Mouse (Mus musculus): ENCODE data around the gene Pawr. TPM values are rescaled to one million over a fixed set of nuclear protein-coding genes. Genes with fewer than 3 reads are reported as not detected.

Gene Pawr
- polyA plus RNA-seq, 1 experiment = 3.9 TPM

- DNase-seq (ENCODE audit: extremely low spot score in 1 of 2, low spot score in 1 of 2) = no peak
These were observed 56.5 kb downstream of the Pawr start for GRCm38 (mm10) chr10:108388410-108388915.

GRCm38 (mm10) chr10:108389178-108389926 lies 57.4 kb downstream of the Pawr start:
- no peak for DNase-seq (ENCODE audit: extremely low spot score in 1 of 2, low spot score in 1 of 2)

GRCm38 (mm10) chr10:108389927-108390287 lies 58.0 kb downstream of the Pawr start:
- no peak for DNase-seq (ENCODE audit: extremely low spot score in 1 of 2, low spot score in 1 of 2)

GRCm38 (mm10) chr10:108391370-108391902 lies 59.5 kb downstream of the Pawr start:
- no peak for DNase-seq (ENCODE audit: extremely low spot score in 1 of 2, low spot score in 1 of 2)

- no peak for DNase-seq (ENCODE audit: extremely low spot score in 1 of 2, low spot score in 1 of 2)
These were observed 60.2 kb downstream of the Pawr start for GRCm38 (mm10) chr10:108392151-108392550.

- DNase-seq (ENCODE audit: extremely low spot score in 1 of 2, low spot score in 1 of 2) = no peak
These were observed 62.4 kb downstream of the Pawr start for GRCm38 (mm10) chr10:108394306-108394705.

- DNase-seq (ENCODE audit: extremely low spot score in 1 of 2, low spot score in 1 of 2) = no peak
These were observed 63.3 kb downstream of the Pawr start for GRCm38 (mm10) chr10:108395229-108395628.

GRCm38 (mm10) chr10:108395647-108396046 lies 63.7 kb downstream of the Pawr start:
- DNase-seq (ENCODE audit: extremely low spot score in 1 of 2, low spot score in 1 of 2) = peak in 1 of 2 experiments; percentile 41

GRCm38 (mm10) chr10:108402751-108403150 lies 70.8 kb downstream of the Pawr start:
- DNase-seq (ENCODE audit: extremely low spot score in 1 of 2, low spot score in 1 of 2) = no peak

GRCm38 (mm10) chr10:108403366-108403865 lies 71.5 kb downstream of the Pawr start:
- no peak for DNase-seq (ENCODE audit: extremely low spot score in 1 of 2, low spot score in 1 of 2)

- DNase-seq (ENCODE audit: extremely low spot score in 1 of 2, low spot score in 1 of 2) = no peak
These were observed 72.2 kb downstream of the Pawr start for GRCm38 (mm10) chr10:108404087-108404486.

- no peak for DNase-seq (ENCODE audit: extremely low spot score in 1 of 2, low spot score in 1 of 2)
These were observed 73.2 kb downstream of the Pawr start for GRCm38 (mm10) chr10:108405076-108405475.

- DNase-seq (ENCODE audit: extremely low spot score in 1 of 2, low spot score in 1 of 2) = no peak
These were observed 74.0 kb downstream of the Pawr start for GRCm38 (mm10) chr10:108405931-108406330.

GRCm38 (mm10) chr10:108406798-108407754 lies 75.2 kb downstream of the Pawr start:
- no peak for DNase-seq (ENCODE audit: extremely low spot score in 1 of 2, low spot score in 1 of 2)

- DNase-seq (ENCODE audit: extremely low spot score in 1 of 2, low spot score in 1 of 2) = no peak
These were observed 76.1 kb downstream of the Pawr start for GRCm38 (mm10) chr10:108408025-108408424.

- DNase-seq (ENCODE audit: extremely low spot score in 1 of 2, low spot score in 1 of 2) = no peak
These were observed 76.5 kb downstream of the Pawr start for GRCm38 (mm10) chr10:108408437-108408836.

- DNase-seq (ENCODE audit: extremely low spot score in 1 of 2, low spot score in 1 of 2) = no peak
These were observed 77.1 kb downstream of the Pawr start for GRCm38 (mm10) chr10:108408986-108409385.

- DNase-seq (ENCODE audit: extremely low spot score in 1 of 2, low spot score in 1 of 2) = no peak
These were observed 77.6 kb downstream of the Pawr start for GRCm38 (mm10) chr10:108409529-108409928.

- no peak for DNase-seq (ENCODE audit: extremely low spot score in 1 of 2, low spot score in 1 of 2)
These were observed 83.2 kb downstream of the Pawr start for GRCm38 (mm10) chr10:108414936-108415635.

- no peak for DNase-seq (ENCODE audit: extremely low spot score in 1 of 2, low spot score in 1 of 2)
These were observed 85.5 kb downstream of the Pawr start for GRCm38 (mm10) chr10:108417448-108417847.
